Mouse (Mus musculus) embryonic fibroblast, embryonic 13.5 days (primary cell): ENCODE measurements around the gene Heg1.

Experiments
- CTCF ChIP-seq: IDR thresholded peaks from 2 replicates; pipeline ENCODE4 v1.5.1; 2011; ENCODE audit warnings: mild to moderate bottlenecking, control low read depth, low read length, moderate library complexity, borderline replicate concordance; ENCODE audit not compliant: insufficient read depth
- POLR2A ChIP-seq: IDR thresholded peaks from 2 replicates; pipeline ENCODE4 v1.6.1; 2011; ENCODE audit warnings: low read depth, mild to moderate bottlenecking, control low read depth, low read length, moderate library complexity

GRCm38 (mm10) chr16:33723983-33724382 is 39.8 kb downstream of the Heg1 start:
- TF ChIP-seq CTCF = no peak
- TF ChIP-seq POLR2A = no peak
